Mouse (Mus musculus) hindbrain, embryonic 11.5 days (tissue): ENCODE results near the gene Rnf4. TPM values are rescaled to one million over a fixed set of nuclear protein-coding genes. Genes with fewer than 3 reads are reported as not detected.

Experiments
- polyA plus RNA-seq: library from polyadenylated mRNA; unstranded; fragments of >200 nt; fragmentation: Nextera tagmentation; extraction: Ambion mirVana; gene quantifications from 2 replicates; pipeline ENCODE4 v1.2.1, GENCODE M21; 2014

Gene Rnf4
- polyA plus RNA-seq, 1 experiment from 2014 or later = 188 TPM

Other genes starting within 250 kb of the Rnf4 start
- gene Poln, start 166.8 kb upstream of the Rnf4 start, polyA plus RNA-seq = 0.26 and 1.2 TPM in 2 replicates
- 44.1 and 46.9 TPM in 2 replicates for gene Haus3, start 166.8 kb upstream of the Rnf4 start, polyA plus RNA-seq
- gene Mxd4, start 148.6 kb upstream of the Rnf4 start, polyA plus RNA-seq = 23.7 and 29.2 TPM in 2 replicates
- 0.96 and 1.1 TPM in 2 replicates for gene Zfyve28, start 47.8 kb upstream of the Rnf4 start, polyA plus RNA-seq
- gene Cfap99, start 47.7 kb upstream of the Rnf4 start, polyA plus RNA-seq = 0.08 and 0.20 TPM in 2 replicates
- gene Fam193a, start 33.6 kb downstream of the Rnf4 start, polyA plus RNA-seq = 15.4 and 21.5 TPM in 2 replicates
- 4.3 TPM in 2 replicates for gene Tnip2, start 177.7 kb downstream of the Rnf4 start, polyA plus RNA-seq
- 10.8 and 12.6 TPM in 2 replicates for gene Sh3bp2, start 189.5 kb downstream of the Rnf4 start, polyA plus RNA-seq
- 161 and 167 TPM in 2 replicates for gene Add1, start 237.4 kb downstream of the Rnf4 start, polyA plus RNA-seq